Mouse (Mus musculus) activated CD4-positive, CD25-positive, alpha-beta regulatory T cell, adult 4 months (primary cell): ENCODE measurements around the gene Rhpn2. TPM values are rescaled to one million over a fixed set of nuclear protein-coding genes. Genes with fewer than 3 reads are reported as not detected.
A peak's percentile ranks its signal among the peaks of the same experiment; 100 is the strongest.
"Not testable (repeated sequence)": the region's sequence is repeated elsewhere in the genome, so short reads cannot be mapped to it uniquely, and the experiment has no call there.

Source experiments
- ATAC-seq: one replicate; pipeline ENCODE4 v1.8.0; 2017
- polyA plus RNA-seq, 2 experiments: library from polyadenylated mRNA; unstranded; fragments of 100-300 nt; shearing (Covaris generic); gene quantifications; one replicate each; pipeline ENCODE4 v1.2.1; 2017

Gene Rhpn2
- under 1 TPM; 0.29 to 0.36 TPM for polyA plus RNA-seq

GRCm38 (mm10) chr7:35333692-35334526 lies at the start of gene Rhpn2:
Gene Rhpn2, plus strand, starts transcription at chr7:35334170.
- ATAC-seq = peak; percentile 99

GRCm38 (mm10) chr7:35293464-35293863 lies 40.5 kb upstream of the Rhpn2 start:
- ATAC-seq = no peak

DNA sequence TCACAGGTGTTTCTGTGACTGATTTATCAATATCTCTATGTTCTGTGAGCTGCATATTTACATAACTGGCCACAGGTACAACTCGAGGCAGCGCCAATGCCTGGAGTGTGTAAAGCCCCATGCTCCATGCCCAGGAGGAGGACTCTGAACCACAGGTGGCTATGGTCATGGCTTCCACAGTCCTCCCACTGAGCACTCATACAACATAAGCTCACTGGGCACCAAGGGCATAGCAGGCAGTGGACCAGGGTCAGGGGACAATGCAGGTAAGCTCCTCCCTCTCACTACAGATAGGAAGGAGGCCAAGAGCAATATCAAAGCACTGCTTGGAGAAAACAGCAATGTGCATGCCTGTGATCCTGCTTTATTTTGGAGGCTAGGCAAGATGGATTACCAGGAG lies 38.3 kb upstream of the Rhpn2 start:
- no peak for ATAC-seq

- no peak for ATAC-seq
Observed at GRCm38 (mm10) chr7:35297886-35298285, 36.1 kb upstream of the Rhpn2 start.

- no peak for ATAC-seq
Observed at GRCm38 (mm10) chr7:35299656-35300055, 34.3 kb upstream of the Rhpn2 start.

DNA sequence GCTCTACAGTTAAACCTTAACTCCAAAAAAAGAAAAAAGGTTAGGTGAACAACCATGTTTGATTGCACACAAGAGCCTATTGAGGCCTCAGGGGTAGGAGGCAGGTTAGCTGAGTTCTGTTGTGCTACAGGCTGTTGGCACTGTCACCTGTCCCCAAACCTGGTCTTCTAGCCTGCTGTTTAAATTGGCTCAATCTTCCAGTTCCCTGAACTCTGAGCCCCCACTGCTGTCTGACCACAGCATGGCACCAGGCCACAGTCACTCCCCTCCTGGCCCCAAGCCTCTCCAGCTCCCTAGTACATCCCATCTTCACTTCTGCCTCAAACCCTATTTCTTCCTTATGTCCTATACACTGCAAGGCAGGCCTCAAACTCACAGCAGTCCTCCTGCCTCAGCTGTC lies 33.2 kb upstream of the Rhpn2 start:
- ATAC-seq = no peak

DNA sequence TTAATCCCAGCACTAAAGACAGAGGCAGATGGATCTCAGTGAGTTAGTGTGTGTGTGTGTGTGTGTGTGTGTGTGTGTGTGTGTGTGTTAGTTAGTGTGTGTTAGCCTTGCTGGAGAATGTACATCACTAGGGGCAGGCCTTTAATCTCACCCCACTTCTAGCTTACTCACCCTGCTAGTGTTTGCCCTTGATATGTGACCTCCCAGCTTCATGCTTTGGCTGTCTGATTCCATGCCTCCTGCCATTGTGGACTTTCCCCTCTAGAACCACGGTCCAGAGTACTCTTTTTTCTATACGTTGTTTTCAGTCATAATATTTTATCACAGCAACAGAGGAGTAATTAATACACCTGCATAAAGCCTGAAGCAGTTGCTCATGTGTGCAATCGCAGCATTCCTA lies 22.8 kb upstream of the Rhpn2 start:
- no peak for ATAC-seq

- no peak for ATAC-seq
Observed at GRCm38 (mm10) chr7:35314156-35314555, 19.8 kb upstream of the Rhpn2 start.

DNA sequence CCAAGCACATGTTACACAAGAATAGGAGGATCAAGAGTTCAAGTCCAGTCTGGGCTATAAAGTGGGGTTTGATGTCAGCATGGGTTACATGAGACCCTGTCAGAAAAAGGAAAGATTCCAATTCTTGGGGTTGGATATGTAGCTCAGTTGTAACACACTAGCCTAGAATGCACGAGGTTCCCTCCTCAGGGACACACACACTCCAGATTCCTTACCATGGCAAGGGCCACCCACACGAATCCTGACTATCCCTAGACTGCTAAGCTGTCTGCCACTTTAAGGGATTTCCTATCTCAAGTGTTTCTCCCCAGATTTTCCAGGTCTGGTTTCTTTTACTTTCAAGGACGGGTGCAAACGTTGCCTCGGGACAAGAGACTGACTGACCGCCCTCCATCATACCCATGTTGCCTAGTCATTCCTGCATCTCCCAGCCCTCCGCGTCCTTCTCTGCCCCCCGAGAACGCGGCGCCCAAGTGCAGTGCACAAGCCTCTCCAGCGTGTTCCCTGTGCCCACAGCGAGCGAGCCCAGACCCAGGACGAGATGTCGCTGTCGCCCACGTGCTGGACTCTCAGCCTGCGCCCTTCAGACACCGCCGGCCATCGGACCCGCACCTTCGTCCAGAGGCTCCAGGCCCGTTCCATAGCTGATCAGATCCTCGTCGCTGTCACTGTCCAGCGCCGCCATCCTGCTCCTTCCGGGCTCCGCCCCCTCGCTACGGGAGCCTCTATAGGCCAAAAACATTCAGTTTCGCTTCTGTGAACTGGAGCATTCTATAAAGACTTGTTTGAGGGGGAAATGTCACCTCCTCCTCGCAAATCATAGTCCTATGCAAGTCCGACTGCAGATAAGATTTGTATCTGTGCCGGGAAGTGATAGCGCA lies 16.0 kb upstream of the Rhpn2 start, which contains the start of gene Gpatch1:
Gpatch1 (minus strand) TSS at position 712 of the 881 bp plus-strand sequence.
- ATAC-seq = peak; percentile 93

- ATAC-seq = not testable (repeated sequence)
Observed at GRCm38 (mm10) chr7:35319221-35319620, 14.7 kb upstream of the Rhpn2 start.

- no peak for ATAC-seq
Observed at GRCm38 (mm10) chr7:35319755-35320154, 14.2 kb upstream of the Rhpn2 start.

DNA sequence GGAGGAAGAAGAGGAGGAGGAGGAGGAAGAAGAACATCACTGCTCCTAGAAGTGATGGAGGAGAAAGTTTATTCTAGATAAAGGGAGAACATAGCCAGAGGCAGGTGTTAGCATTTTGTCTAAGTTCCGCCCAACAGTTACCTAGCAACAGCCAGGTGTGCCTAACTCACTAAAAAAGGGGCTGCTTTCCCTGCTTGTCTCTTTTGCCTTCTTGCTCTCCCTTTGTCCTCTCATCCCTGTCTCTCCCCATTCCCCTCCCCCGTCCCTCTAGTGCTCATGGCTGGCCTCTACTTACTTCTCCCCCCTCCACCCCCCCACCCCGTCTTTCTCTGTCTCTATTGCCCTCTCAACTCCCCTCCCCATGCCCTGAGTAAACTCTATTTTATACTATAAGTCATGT lies 11.8 kb upstream of the Rhpn2 start:
- ATAC-seq = no peak

- ATAC-seq = no peak
Observed at GRCm38 (mm10) chr7:35322732-35323420, 11.1 kb upstream of the Rhpn2 start.

- no peak for ATAC-seq
Observed at GRCm38 (mm10) chr7:35331590-35331989, 2.4 kb upstream of the Rhpn2 start.

GRCm38 (mm10) chr7:35333231-35333651 lies 729 bp upstream of the Rhpn2 start:
- ATAC-seq = no peak

GRCm38 (mm10) chr7:35334527-35335452 lies 820 bp downstream of the Rhpn2 start:
- ATAC-seq = no peak

DNA sequence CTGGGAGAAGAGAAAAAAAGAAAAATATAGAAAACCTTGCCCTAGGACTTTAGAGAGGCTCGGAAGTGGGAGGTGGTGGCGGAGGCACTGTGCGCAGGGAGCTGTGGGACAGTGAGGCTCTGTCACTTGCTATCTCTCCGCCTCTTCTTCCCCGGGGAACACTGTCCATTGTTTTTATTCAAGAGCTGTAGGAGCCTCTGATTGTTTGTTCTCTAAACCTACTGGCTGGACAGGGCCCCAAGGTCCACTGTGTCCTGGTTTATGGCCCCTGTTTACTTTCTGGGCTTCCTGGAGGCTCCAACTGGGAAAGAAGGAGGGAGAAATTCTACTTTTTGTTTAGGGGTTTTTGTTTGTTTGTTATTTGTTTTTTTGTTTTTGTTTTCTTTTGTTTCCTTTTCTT lies 6.2 kb downstream of the Rhpn2 start:
- ATAC-seq = no peak

GRCm38 (mm10) chr7:35341282-35341681 lies 7.3 kb downstream of the Rhpn2 start:
- no peak for ATAC-seq

- ATAC-seq = no peak
Observed at GRCm38 (mm10) chr7:35342498-35342897, 8.5 kb downstream of the Rhpn2 start.

GRCm38 (mm10) chr7:35344785-35345330 lies 10.9 kb downstream of the Rhpn2 start:
- ATAC-seq = no peak
